Mouse (Mus musculus) gastrocnemius, adult 8-10 months (tissue): Measurements from ENCODE around the gene Cerk. TPM values are rescaled to one million over a fixed set of nuclear protein-coding genes. Genes with fewer than 3 reads are reported as not detected.

Source experiments
- DNase-seq, 2 experiments: peaks; one replicate each; pipeline ENCODE4 v3.0.0; 2022; ENCODE audit warnings: low spot score in 2 of 2
- total RNA-seq, 4 experiments: library from RNA; stranded (reverse); gene quantifications; 2 replicates each; pipeline ENCODE4 v1.2.4; 2022

Gene Cerk
- total RNA-seq, 4 experiments from 2014 or later, result 3.2 to 4.4 (median 3.8) TPM

GRCm38 (mm10) chr15:86091201-86091997 lies 94.5 kb downstream of the Cerk start:
- DNase-seq, result no peak

- DNase-seq, result no peak
Observed at GRCm38 (mm10) chr15:86090578-86090977, 95.4 kb downstream of the Cerk start.

GRCm38 (mm10) chr15:86089991-86090529 lies 95.9 kb downstream of the Cerk start:
- DNase-seq, result peak; percentile 73 to 79

Other genes starting within 250 kb of the Cerk start
- under 1 TPM; 0.02 to 0.36 (median 0.10) TPM for gene Celsr1, start 152.4 kb downstream of the Cerk start, total RNA-seq
- gene Gramd4, start 128.4 kb downstream of the Cerk start, total RNA-seq, result 1 to 10 TPM; 5.8 to 9.2 (median 8.1) TPM
- gene Tbc1d22a, start 28.3 kb upstream of the Cerk start, total RNA-seq, result 10 to 100 TPM; 14.7 to 15.7 (median 15.3) TPM